Mouse (Mus musculus) kidney, embryonic 16.5 days (tissue): ENCODE results near the gene Six4. TPM values are rescaled to one million over a fixed set of nuclear protein-coding genes. Genes with fewer than 3 reads are reported as not detected.
"Not testable (repeated sequence)": the region's sequence is repeated elsewhere in the genome, so short reads cannot be mapped to it uniquely, and the experiment has no call there.

ENCODE experiments used
- ATAC-seq: fragments of 200-750 bp; cut with Nextera tagmentation; 2 replicates; pipeline ENCODE4 v1.8.0; 2017; ENCODE audit warnings: moderate TSS enrichment; ENCODE audit not compliant: low FRiP score, low TSS enrichment
- H3K27ac ChIP-seq: fragments of 300-500 bp; sonication (generic); 2 replicates; pipeline ENCODE4 v1.5.1; 2014; ENCODE audit warnings: low read length
- H3K27me3 ChIP-seq: fragments of 300-500 bp; sonication (generic); 2 replicates; pipeline ENCODE4 v1.6.1; 2014; ENCODE audit warnings: low read length, control low read depth, mixed read lengths; ENCODE audit not compliant: insufficient read depth
- H3K36me3 ChIP-seq: fragments of 300-500 bp; sonication (generic); 2 replicates; pipeline ENCODE4 v1.6.1; 2014; ENCODE audit warnings: low read length, control low read depth, mixed read lengths; ENCODE audit not compliant: insufficient read depth
- H3K4me1 ChIP-seq: fragments of 300-500 bp; sonication (generic); 2 replicates; pipeline ENCODE4 v1.6.1; 2014; ENCODE audit warnings: low read length, control low read depth, mixed read lengths; ENCODE audit not compliant: insufficient read depth
- H3K4me2 ChIP-seq: fragments of 300-500 bp; sonication (generic); replicated peaks from 2 replicates; pipeline ENCODE4 v1.6.1; 2014; ENCODE audit warnings: low read depth, low read length
- H3K4me3 ChIP-seq: fragments of 300-500 bp; sonication (generic); 2 replicates; pipeline ENCODE4 v1.5.1; 2014; ENCODE audit warnings: mild to moderate bottlenecking, low read length
- H3K9ac ChIP-seq: fragments of 300-500 bp; sonication (generic); replicated peaks from 2 replicates; pipeline ENCODE4 v1.6.1; 2014; ENCODE audit warnings: low read length
- H3K9me3 ChIP-seq: fragments of 300-500 bp; sonication (generic); 2 replicates; pipeline ENCODE4 v1.6.1; 2016; ENCODE audit warnings: low read length, control low read depth
- WGBS: fragments of 180-500 bp; shearing (Covaris S2); extraction: QIAGEN DNeasy Blood & Tissue Kit; methylation state at CpG from one replicate; pipeline ENCODE4 v1.1.7; 2014; 5-methylcytosine and 5-hydroxymethylcytosine counted together
- polyA plus RNA-seq: library from polyadenylated mRNA; unstranded; fragments of >200 nt; fragmentation: Nextera tagmentation; extraction: Ambion mirVana; gene quantifications from 2 replicates; pipeline ENCODE4 v1.2.1, GENCODE M21; 2015

Six4 gene
- polyA plus RNA-seq, 1 experiment from 2014 or later, result 3.9 TPM

DNA sequence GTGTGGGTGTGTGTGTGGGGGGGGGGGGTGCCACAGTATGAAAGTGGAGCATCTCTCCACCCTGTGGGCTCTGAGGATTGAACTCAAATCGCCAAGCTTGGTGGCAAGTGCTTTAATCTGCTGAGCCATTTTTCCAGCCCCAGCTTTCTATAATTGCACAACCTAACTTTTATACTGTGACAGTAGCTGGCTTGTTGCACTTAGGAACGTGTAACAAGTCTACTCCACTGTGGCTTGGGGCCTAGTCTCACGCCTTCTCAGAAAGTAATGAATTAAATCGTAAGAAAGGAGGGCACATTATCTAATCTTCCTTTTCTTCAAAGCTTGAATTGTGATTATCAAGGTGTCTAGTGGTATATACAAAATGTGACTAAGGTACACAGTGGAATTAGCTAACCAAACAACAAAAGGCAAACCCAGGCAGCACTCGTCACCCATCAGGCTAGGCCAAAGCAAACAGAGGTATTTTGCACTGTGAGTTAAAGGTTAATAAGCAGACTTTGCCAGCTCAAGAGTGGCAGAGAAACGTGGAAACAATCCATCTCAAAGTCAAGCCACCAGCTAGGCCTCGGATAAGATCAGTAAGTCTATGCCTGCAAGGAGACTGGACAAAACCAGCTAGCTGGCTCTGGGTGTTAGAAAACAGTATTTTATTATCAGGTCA is 22.5 kb downstream of the Six4 start:
- ATAC-seq, result no peak
- Histone ChIP-seq H3K9me3 (no peaks in the 10 kb centered on the region), H3K4me2 (no peak overlapping the region), H3K9ac (no peak overlapping the region), H3K27ac (no peak overlapping the region), H3K27me3 (no peaks in the 10 kb centered on the region), H3K36me3 (no peaks in the 10 kb centered on the region), H3K4me1 (no peaks in the 10 kb centered on the region), H3K4me3 (no peak overlapping the region)
- WGBS, result 75% methylated on average over 7 of the region's 7 CpGs

DNA sequence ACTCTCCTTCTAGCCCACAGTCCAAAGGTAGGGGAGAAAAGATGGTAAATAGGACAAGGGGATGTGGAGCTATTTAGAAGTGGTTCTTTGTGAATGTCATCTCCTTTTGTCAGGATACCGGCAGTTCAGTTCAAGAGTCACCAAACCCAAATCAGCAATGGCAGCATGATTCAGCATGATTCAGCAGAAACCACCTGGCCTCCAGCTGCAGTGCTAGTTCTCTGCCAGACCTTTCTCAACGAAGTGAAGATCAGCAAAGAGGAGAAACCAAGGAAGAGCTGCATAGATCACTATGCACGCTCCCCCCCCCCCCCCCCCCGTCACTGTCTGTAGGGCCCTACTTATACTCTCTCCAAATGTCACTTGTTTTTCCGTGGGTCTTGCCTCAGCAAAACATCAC is 24.3 kb downstream of the Six4 start:
- no peak for ATAC-seq
- H3K4me2 ChIP-seq, result no peak overlapping the region
- 72% methylated on average over 4 of the region's 5 CpGs for WGBS

DNA sequence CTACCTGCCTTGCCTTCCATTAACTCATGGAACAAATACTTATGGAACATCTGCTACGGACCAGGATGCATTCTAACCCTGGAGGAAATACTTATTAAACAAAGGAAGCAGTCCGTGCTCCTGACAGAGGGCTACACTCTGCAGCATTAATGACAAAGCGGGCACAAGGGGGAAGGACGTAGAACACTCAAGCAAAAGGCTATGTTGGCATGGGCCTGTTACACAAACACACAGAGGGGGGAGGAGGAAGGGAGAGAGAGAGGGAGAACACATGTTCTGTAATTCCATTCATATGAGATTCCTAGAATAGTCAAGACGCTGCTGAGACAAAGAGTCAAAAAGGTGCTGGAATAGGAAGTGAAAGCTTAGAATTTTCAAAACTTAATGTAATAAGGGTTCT is 24.8 kb downstream of the Six4 start:
- Histone ChIP-seq H3K9ac (no peak overlapping the region), H3K4me2 (no peak overlapping the region), H3K36me3 (no peaks in the 10 kb centered on the region), H3K9me3 (no peaks in the 10 kb centered on the region), H3K4me3 (no peak overlapping the region), H3K27ac (no peak overlapping the region), H3K27me3 (no peaks in the 10 kb centered on the region), H3K4me1 (no peaks in the 10 kb centered on the region)
- WGBS, result 68% methylated on average over 5 of the region's 5 CpGs
- no peak for ATAC-seq

More for the DNA sequence above, 24.3 kb downstream of the Six4 start:
- Histone ChIP-seq H3K9me3 (no peaks in the 10 kb centered on the region), H3K4me3 (no peak overlapping the region), H3K36me3 (no peaks in the 10 kb centered on the region), H3K4me1 (no peaks in the 10 kb centered on the region), H3K9ac (no peak overlapping the region), H3K27ac (no peak overlapping the region), H3K27me3 (no peaks in the 10 kb centered on the region)

DNA sequence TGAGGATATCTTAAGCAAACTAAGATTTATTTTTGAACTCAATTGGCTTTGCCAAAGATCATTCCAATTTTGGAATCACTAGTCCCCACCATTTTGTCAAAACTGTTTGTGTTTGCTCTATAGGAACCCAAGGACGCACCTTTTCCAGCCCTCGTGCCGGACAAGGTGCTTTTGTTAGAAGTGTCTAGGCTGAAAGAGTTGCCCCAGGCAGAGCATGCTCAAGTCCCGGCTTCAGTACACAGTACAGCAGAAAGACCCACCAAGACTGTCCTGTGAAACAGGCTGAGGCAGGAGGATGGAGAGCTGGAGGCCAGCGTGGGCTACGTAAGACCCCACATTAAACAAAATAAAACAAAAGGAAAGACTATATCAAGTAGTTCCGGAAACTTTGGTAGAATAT is 26.2 kb downstream of the Six4 start:
- WGBS, result 84% methylated on average over 7 of the region's 7 CpGs
- H3K9me3 ChIP-seq, result no peaks in the 10 kb centered on the region
- H3K4me2 ChIP-seq, result no peak overlapping the region
- no peaks in the 10 kb centered on the region for H3K4me1 ChIP-seq
- no peaks in the 10 kb centered on the region for H3K27me3 ChIP-seq
- no peaks in the 10 kb centered on the region for H3K36me3 ChIP-seq
- no peak for ATAC-seq
- H3K9ac ChIP-seq, result no peak overlapping the region
- H3K27ac ChIP-seq, result no peak overlapping the region
- no peak overlapping the region for H3K4me3 ChIP-seq

DNA sequence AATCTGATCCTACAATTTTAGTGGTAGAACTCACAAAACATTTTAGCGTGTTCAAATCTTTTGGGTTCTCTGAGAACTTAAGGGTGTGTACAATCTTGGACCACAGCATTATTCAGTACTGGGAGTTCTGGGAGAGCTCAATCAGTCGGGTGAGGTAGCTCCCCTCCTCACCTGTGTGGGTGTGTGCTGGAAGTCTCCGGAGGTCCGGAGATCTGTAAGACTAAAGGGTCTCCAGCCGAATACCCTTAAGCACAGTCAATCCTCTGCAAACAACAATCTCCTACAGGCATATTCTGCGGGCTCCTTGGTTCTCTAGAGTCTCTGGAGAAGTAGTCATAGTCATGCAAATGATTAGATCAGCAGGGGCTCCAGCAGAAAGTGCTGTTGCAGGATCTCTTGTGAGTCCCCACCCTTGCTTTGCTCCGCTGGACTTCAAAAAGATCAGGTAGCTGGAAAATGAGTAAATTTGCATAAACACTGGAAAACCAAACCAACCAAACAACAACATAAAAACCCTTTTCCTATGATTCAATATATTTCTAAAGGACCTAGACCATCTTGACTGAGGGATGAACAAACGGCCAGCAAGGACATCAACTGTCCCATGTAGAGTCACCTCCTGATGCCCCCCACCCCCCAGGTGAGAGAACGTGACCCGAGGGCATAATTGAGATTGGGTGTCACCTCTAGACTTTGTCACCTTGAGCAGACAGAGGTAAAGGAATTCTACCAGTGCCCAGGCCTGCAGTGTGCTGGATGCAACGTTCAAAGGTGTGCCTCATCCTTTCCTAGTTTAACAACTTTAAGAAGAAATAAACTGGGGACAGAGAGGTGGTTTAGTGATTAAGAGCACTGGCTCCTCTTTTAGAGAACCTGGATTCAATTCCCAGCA is 27.3 kb downstream of the Six4 start:
- Histone ChIP-seq H3K4me1 (no peaks in the 10 kb centered on the region), H3K9ac (no peak overlapping the region), H3K4me2 (no peak overlapping the region), H3K9me3 (no peaks in the 10 kb centered on the region), H3K36me3 (no peaks in the 10 kb centered on the region), H3K4me3 (no peak overlapping the region), H3K27me3 (no peaks in the 10 kb centered on the region), H3K27ac (no peak overlapping the region)
- WGBS, result 31% methylated on average over 11 of the region's 11 CpGs
- no peak for ATAC-seq

GRCm38 (mm10) chr12:73083773-73084172 is 29.5 kb downstream of the Six4 start:
- Histone ChIP-seq H3K27ac (no peak overlapping the region), H3K36me3 (no peaks in the 10 kb centered on the region), H3K4me1 (no peaks in the 10 kb centered on the region), H3K9ac (no peak overlapping the region), H3K4me3 (no peak overlapping the region), H3K9me3 (no peaks in the 10 kb centered on the region), H3K27me3 (no peaks in the 10 kb centered on the region), H3K4me2 (no peak overlapping the region)
- 79% methylated on average over 4 of the region's 4 CpGs for WGBS
- ATAC-seq, result no peak

DNA sequence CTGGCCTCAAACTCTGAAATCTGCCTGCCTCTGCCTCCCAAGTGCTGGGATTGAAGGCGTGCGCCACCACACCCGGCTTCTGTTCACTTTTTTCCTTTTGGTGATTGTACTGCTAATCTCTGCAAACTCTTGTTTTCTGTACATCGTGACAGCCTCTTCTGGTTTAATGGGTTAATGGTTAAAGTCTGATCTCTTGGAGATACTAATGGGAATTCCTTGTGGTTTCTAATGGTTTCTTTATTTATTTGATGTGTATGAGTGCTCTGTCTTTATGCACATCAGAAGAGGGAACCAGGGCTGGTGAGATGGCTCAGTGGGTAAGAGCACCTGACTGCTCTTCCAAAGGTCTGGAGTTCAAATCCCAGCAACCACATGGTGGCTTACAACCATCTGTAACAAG is 31.4 kb downstream of the Six4 start:
- ATAC-seq, H3K36me3 ChIP-seq, H3K4me2 ChIP-seq, H3K27me3 ChIP-seq, H3K4me1 ChIP-seq, H3K27ac ChIP-seq, H3K4me3 ChIP-seq, H3K9ac ChIP-seq, H3K9me3 ChIP-seq: not testable (repeated sequence)
- 89% methylated on average over 4 of the region's 4 CpGs for whole genome bisulfite sequencing

DNA sequence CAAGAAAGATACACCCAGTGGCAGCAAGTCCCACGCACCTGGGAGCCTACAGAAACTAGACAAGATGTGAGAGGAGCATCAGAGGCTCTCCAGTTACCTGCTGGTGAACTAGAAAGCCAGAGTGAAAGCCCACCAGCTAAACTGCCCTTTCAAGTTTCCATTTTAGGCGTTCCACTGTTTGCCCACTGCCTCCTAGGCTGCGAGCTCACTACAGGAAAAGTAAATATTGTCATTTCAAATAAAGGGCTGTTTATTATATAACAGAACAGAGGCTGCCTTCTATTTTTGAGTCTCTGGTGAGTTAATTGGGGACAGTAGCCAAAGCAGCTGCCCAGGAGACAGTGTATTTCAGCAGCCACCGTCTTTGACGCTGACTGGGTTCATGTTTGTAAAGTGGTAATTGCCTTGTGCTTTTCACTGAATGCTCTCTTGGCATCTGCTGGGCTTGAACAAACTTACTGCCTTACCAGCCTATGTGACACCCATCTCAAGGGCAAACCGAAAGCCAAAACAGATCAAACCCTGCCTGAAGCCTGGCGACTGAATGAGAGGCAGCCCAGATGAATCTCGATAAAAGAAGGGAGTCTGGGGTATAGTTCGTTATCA is 52.3 kb downstream of the Six4 start:
- no peak for ATAC-seq

DNA sequence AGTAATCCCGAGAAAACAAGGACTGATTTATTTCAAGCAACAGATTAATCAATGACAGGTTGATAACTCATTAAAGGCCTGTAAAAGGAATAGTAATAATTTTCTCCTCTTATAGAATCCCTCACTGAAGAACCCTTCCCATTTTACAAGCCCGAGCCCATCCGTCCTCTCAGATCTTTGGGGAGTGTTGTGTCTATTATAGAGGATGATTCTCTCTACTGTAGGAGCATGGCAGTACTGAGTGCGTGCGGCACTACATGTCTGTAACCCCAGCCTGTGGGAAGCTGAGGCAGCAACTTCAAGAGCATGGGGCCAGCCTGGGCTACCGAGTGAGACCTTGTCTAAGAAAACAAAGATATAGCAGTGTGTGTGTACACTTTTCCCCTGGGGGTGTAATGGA is 55.8 kb downstream of the Six4 start:
- peaks cover 52% of the 10 kb centered on the region for H3K27me3 ChIP-seq
- H3K4me3 ChIP-seq, result no peak overlapping the region
- no peak for ATAC-seq
- H3K9me3 ChIP-seq, result no peaks in the 10 kb centered on the region
- H3K4me1 ChIP-seq, result peaks cover 14% of the 10 kb centered on the region; the same call in 1 of the 2 replicates
- H3K36me3 ChIP-seq, result no peaks in the 10 kb centered on the region
- H3K9ac ChIP-seq, result no peak overlapping the region
- H3K27ac ChIP-seq, result no peak overlapping the region
- no peak overlapping the region for H3K4me2 ChIP-seq
- 75% methylated on average over 6 of the region's 6 CpGs for WGBS

More for the DNA sequence above, 52.3 kb downstream of the Six4 start:
- Histone ChIP-seq H3K4me1 (no peaks in the 10 kb centered on the region), H3K4me3 (no peak overlapping the region), H3K36me3 (no peaks in the 10 kb centered on the region), H3K9ac (no peak overlapping the region), H3K27me3 (peaks cover 18% of the 10 kb centered on the region), H3K4me2 (no peak overlapping the region), H3K27ac (no peak overlapping the region), H3K9me3 (no peaks in the 10 kb centered on the region)
- 56% methylated on average over 9 of the region's 9 CpGs for WGBS

DNA sequence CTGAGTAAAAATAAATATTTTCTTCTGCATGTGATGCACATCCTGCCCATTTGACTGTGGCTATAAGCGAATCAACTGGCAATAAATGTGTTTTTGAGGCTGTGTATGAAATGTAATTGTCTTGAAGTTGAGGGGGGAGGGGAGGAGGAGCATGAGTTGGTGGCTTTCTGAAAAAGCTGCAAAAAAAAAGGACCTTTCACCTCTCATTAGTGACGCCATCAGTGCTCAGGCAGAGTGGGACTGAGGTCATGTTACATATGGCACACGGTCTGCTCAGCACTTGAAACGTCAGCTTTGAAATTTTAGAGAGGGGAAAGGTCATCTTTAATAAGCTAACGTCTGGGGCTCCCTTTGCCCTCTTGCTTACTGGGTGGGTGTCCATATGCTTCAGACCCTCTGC is 57.8 kb downstream of the Six4 start:
- H3K36me3 ChIP-seq, result no peaks in the 10 kb centered on the region
- no peak overlapping the region for H3K27ac ChIP-seq
- peaks cover 14% of the 10 kb centered on the region; the same call in 1 of the 2 replicates for H3K4me1 ChIP-seq
- H3K9ac ChIP-seq, result no peak overlapping the region
- no peak overlapping the region for H3K4me2 ChIP-seq
- H3K27me3 ChIP-seq, result peaks cover 70% of the 10 kb centered on the region
- no peaks in the 10 kb centered on the region for H3K9me3 ChIP-seq
- ATAC-seq, result no peak
- 17% methylated on average over 5 of the region's 5 CpGs for WGBS
- H3K4me3 ChIP-seq, result no peak overlapping the region
